Mouse (Mus musculus): ENCODE measurements around the gene Dis3l2. TPM values are rescaled to one million over a fixed set of nuclear protein-coding genes. Genes with fewer than 3 reads are reported as not detected.
A peak's percentile ranks its signal among the peaks of the same experiment; 100 is the strongest.

Gene Dis3l2
- total RNA-seq, 2 experiments from 2014 or later = 17.2 to 20.9 TPM

DNA sequence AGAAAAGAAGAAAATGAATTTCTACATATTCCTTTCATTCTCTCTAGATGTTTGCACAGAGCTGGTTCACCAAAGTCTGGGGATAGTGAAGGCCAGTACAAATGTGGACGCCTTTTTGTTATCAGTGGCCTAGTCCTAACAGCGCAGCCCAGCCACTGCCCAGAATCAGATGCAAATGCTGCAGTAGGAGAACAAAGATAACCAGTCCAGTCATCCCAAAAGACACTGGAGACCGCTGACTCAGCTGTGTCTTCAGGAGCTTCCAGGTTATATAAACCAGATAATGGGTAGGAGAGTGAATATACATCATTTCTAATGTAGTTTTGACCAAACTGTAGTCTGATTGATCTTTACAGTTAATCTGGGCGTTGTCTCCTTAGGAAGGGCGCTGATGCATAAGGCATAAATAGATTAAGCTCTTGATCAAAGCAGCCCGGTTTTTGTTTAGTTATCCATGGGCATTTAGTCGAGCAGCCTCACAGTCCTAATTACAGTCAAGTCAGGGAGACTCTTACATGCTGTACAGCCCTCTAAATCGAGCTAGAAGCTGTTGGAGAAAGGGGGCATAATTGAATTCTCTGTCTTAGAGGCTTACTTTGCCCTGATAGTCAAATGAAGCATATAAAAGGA, 212.9 kb downstream of the Dis3l2 start:
- DNase-seq = no peak

DNA sequence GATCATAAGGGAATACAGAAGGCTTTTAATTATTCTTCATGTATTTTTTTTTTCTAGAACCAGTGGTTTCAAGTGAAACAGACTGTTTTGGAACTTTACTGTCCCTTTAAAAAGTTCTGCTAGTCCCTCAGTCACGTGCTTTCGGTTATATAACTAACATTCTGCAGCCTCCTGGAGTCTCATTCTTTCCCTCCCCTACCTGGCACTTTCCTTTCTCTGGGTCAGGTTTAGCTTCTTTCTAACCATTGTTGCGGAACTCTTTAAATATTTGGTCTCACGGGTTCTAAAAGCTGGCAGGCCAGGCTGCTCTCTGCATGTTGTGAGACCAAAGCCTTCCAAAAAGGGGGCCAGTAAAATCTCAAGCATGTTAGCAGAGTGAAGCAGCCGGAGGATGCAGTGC, 222.2 kb downstream of the Dis3l2 start:
- DNase-seq = no peak

DNA sequence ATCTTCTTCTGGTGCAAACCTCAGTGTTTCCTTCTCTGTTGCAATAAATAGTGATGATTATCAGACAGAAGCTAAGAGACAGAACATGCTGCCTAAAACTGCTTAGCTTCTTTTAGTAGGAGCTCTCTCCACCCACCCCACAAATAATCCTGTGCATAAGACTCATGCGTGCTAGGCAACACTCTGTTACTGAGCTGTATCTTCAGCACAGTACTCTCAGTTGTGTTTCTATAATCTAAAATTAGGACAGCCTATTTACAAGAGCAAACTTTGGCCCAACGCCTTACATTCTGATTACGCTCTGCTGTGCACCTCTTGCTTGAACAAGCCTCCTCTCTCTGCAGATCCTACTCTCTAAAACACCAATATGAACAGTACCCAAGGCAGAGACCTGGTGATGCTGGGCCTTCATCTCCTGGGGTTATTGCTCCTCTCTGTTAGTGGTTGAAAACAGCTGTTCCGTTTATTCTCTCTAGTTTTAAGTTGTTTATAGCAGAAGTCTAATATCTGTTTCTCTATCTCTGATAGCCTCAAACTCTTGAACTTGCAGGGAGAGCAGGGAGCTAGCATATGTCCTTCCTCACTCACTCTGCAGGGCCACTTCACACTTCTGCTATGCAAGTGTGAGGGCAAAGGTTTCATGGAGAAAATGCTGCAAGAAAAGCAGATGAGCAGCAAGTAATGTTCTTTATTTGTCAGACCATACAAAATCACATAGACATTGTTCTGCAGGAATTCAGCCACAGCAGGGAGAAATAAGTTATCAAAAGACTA, 228.2 kb downstream of the Dis3l2 start:
- no peak for DNase-seq

DNA sequence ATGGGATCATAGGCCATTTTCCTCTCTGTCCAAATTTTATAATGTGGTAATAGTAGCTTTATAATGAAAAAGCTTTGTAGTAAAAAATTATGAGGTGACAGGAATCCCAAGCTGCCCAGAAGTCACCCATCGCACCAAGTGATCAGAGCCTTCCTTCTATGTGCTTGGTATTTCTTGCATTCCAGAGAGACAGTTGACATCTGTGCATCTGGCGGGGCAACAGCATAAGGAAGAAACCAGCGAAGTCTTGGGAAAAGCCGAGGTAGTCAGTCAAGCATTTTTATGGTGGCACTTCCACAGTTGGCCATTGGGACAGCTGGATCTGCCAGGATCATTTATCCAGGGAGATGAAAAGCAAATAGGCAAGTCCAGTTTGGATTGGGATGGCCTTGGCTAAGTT, 229.2 kb downstream of the Dis3l2 start:
- DNase-seq = no peak

DNA sequence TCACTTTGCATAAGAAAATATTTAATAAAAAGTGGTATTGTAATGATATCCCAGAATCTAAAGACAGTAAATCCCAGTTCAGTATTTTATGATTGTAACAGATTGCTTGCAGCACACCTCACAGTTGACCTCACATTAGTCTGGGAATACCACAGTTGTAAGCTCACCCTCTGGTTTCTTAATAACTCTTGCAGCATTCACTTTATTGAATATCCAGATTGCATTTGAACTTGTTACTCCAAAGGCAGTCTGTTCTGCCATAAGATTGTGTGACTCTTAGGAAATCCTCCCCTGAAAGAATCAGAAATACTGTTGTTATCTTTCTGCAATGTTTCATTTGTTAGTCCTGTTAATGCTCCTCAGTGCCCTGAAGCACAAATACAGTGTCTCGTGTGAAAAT, 230.0 kb downstream of the Dis3l2 start:
- no peak for DNase-seq

DNA sequence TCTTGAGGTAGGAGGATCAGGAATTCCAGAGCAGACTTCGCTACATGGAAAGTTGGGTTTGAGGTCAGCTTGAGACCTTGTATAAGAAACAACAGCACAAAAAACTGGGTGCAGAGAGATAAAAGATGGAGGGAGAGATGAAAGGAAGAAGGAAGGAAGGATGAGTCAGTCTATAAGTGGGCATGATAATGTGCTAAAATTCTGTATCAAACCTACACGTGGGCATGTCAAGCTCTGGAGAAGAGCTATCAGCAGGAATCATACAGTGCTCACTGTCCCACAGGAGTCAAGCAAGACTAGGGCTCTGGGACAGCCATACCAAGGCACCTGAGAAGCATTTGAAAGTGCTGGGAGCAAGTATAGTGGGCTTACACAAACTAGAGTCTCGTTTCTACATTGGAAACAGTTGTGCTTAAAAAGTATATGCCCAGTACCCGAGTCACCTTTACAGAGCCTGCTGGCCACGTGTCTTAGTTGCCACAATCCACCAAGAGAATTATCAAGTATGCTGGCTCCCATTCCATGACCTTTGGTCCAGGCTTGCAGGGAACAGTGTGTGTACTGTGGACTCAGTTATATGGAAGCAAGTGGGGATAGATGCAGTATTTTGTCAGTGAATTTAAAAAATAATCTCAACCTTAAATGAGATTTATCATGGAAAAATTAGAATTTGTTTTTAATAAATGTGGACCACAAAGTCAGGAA, 248.0 kb downstream of the Dis3l2 start:
- DNase-seq = no peak

DNA sequence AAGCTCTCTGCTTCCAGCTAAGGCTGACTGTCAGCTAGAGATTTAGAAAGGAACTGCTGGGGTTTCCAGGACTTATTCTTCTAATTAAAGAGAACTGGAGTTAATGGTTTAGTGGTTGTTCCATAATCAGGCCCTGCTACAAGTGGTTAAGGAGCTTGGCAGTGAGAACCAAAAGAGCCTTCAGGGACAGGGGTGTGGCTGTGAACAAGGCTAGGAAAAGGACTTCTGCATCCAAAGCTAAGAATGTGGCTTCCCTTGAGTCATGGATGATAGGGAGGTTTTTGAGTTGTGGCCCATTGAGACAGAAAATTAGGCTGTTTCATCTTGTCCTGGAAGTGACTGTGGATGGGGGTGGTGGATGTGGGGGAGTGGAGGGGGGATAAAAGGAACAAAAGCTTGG, 252.2 kb downstream of the Dis3l2 start:
- DNase-seq = no peak

DNA sequence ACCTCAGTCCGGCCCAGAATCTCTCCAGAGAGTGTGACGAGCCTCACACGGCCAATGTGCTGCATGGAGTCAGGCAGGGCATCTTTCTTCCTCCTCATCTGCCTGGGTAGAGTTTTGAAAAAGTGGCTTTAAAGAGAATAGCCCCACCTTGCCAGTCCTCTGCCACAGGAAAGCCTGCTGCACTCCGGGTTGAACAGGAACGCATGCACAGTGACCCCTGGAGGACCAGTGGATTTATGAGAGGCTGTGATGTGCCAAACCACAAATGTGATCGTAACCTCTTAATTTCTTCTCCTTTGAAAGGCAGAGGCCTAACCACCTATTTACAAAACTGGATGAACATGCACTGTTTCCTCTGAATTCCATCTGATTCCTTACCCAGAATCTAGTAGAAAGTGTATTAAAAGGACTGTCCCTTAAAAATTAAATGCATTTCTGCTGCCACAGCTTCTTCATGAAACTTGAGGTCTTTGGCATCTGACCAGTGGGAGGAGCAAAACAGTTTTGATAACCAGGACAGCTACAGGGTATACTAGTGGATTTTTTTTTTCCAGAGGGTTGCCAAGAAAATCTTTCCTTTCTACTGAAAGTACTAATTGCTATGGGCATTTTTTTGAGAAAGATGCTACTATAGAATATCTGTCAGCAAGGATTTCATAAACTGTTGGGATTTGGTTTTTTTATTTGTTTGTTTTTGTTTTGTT, 264.8 kb downstream of the Dis3l2 start:
- DNase-seq = peak; percentile 60

DNA sequence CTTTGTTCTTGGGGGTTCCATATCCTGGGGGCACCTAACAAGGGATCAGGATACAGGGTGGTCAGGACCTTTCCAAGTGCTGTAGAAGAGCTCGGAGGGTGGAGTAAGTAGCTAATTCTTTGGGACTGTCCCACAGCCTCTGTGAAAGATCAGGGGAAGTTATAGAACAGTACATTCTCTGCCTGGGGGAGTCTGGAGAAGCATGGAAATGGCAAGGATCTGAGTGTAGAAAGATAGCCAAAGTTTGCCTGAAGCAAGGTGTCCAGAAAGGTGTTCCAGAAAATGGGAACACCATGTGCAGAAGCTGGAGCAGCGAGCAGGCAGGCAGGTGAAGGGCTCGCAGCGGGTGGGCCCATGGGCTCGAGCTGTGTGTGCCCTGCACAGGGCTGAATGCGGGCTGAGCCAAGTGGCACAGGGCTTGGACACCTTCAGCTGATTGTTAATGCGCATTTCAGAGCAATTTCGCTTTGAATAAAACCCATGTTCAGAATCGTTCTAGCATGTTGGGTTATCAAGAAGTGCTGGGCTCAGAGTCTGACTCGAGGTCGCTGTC, 265.6 kb downstream of the Dis3l2 start:
- no peak for DNase-seq

DNA sequence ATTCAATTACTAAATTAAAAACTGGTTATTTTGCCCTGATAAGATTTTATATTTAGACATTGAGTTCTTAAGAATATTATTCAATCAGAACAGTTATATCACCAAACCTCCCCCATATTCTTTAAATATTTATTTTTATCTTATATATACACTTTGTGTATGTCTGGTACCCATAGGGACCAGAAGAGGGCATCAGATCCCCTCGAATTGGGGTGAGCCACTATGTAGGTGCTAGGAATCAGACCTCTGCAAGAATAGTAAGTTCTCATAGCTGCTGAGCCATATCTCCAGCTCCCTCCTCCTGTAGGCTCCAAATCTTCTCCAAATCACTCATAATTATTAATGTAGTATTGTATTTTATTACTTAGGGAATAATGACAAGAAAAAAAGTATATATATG, 269.1 kb downstream of the Dis3l2 start:
- DNase-seq = no peak

DNA sequence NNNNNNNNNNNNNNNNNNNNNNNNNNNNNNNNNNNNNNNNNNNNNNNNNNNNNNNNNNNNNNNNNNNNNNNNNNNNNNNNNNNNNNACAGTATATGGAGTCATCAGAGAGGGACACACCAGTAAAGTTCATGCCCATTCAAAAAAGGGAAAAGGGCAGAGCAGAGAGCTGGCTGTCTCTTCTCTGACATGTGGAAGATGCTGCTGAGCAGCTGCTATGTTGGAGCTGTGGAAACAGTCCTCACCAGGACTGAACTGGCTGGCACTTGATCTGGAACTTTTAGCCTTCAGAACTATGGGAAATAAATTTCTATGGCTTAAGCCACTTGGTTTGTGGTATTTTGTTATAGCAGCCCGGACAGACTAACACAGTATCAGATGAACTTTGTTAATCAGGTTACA, 273.4 kb downstream of the Dis3l2 start:
- DNase-seq = no peak

DNA sequence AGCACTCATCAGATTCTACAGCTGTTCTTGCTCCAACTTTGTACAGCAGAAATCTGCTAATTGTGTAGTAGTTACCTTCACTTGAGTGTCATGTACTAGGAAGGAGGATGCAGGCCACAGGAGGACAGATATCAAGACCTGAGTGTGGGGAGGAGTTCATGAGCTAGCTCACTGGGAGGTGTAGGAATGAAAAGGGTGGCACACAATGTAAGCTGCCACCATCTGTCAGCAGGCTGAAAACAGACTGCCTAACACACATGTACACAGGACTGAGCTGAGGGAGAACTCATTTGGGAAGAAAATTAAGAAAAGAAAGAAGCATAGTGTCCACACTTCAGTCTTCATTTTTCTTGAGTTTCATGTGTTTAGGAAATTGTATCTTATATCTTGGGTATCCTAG, 282.8 kb downstream of the Dis3l2 start:
- no peak for DNase-seq

DNA sequence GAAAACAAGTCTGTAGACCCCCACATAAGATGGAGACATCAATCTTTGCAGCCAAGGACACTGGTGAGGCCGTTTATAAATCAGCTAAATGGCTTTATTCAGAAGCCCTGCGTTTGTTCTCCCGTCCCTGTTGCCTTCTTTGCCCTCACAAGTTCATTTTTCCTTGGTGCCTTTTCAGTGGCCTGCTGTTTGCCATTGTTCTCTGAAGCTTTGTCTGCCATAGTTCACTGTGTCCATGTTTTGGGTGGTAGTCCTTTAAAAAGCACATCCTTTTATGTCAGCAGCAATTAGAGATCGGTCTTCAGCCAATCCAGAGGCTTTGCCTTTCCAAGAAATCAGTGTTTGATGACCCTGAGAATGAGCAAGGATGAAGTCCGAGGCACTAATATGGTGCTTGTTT, 289.2 kb downstream of the Dis3l2 start:
- no peak for DNase-seq

DNA sequence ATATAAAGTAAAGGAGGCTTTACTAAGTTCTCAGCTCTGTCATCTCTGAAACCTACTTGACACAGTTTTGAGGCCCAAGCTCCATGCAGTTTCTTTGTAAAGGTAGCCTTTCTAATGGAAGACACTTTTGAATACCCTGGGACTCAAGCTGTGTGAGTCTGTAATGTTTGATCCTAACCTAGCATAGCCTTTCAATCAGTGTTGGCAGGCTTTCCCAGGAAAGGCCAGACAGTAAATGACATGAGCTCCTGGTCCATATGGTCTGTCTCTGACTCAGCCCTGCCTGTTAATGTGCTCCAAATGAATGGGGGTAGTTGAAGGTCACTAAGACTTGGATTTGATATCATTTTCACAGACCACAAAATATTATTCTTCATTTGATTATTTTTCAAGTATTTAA, 290.4 kb downstream of the Dis3l2 start:
- DNase-seq = no peak

DNA sequence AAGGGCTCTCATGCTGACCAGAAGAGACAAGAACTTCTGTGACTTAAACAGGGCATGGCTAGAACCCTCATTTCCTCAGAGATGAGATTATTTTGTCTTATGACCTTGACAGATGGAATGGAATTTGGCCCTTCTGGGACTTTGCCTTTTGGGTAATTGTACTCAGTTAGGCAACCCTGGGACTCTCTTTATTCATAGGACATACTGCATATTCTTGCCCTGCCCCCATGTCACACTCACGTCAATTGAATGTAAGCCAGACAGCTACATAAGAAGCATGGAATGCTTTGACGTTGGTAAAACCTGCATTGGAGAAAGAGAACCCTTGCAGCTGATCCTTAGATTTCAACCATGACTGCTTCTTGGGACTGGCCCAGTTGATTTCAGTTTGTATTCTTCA, 294.4 kb downstream of the Dis3l2 start:
- peak; percentile 10 for DNase-seq

DNA sequence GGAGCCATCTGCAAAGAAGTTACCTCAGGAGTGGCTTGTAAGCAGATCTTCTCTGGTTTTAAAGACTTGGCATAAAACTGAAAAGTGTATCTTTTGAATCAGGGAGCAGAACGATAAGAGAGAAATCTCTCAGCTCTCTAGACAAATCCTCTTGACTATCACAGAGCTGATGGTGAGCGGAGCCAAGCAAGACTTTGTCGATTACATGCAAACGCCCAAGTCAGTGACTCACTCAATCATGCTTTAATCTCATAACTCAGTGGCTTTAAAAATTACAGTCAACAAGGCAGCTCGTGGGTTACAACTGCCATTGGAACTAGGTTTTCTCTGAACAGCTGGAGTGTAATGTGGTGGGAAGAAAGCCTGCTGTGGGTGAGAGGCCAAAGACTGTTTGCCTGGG, 297.8 kb downstream of the Dis3l2 start:
- no peak for DNase-seq

DNA sequence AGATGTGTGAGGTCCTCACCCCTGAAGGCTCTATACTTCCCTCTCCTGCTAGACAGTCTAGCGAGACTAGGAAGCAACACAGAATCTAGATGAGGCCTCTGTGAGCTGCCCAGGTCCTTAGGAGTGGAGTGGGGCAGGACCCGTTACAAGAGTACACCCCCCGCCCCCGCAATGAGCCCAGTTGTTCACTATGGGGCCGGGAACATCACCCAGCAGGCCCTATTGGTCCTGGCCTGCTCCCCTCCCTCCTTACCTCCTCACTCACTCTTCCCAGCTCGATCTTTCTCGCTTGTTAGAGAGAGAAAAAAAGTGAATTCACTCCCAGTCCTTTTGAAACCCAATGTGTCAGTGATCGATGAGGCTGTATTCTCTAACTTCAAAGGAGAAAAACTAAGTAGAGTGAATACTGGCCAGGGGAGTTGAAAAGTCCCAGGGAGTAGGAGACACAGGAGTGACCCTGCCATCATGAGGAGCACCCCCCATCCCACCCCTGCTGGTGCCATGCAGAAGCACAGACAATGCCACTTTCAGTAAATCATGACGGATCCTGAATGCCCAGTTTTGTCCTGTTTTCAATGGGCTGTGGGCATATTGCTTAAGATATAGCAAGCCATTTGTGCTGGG, 299.0 kb downstream of the Dis3l2 start:
- DNase-seq = no peak

DNA sequence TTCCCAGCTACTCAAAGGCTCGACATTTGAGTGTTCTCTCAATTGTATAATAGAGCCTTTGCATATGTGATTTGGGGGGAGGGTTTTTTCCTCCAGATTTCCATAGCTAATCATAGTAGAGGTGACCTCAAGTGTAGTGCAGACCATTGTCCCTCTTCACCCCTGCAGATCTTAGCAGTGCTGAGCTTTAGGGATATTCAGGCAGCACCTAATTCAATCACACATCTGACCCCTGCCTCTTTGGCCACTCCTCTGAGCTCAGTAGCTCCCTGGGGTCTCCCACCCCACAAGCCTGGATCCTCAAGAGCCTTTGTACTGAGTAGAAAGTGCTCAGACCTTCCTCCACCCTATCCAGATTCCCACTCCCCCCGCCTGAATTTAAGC, 299.6 kb downstream of the Dis3l2 start:
- no peak for DNase-seq

DNA sequence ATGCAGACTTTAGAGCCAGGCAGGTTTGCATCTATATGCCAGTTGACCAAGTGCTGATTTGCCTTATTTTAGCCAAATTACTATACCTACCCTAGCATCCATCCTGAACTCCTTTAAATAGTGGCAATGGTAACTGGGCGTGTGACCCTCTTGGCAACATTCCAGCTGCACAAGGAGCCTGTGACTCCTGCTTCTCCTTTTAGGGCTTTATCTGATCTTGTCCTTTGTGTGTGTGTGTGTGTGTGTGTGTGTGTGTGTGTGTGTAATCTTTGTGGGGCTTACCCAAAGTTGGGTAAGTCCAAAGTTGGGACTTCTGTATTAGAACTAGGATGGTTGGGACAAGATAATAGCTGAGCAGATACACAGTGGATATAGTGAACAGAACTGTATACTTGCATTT, 302.8 kb downstream of the Dis3l2 start:
- no peak for DNase-seq

DNA sequence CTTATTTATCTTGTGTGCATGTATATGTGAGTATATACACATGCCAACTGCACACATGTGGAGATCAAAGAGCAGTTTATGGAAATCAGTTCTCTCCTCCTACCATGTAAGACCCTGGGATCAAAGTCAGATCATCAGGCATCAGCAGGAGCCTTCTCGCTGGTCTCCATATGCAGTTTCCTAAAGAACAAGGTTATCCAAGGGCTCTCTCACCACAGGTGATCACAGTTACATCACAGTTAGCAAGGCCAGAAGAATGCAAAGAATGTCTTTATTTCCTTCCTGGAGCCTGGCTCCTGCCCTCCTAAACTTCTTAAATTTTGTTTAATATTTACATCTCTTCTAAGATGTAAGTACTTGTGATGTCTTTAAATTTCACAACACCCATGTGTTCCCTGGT, 304.6 kb downstream of the Dis3l2 start:
- DNase-seq = no peak

DNA sequence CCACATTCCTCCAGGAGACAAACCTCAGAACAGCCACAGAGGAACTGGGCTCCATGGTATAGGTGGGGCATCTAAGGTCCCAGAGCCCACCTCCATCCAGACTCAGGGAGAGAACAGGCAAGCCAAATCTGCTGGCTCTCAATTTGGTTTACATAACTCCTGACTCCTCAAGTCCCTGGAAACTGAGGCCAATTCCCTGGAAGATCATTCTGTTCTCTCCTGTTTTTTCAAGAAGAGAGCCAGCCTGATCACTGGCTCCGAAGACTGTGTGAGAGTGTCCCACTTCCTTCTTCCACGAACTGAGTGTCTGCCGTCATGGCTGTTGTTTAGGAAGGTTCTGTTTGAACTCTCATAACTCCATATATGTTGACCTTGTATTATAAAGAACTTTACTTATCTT, 305.5 kb downstream of the Dis3l2 start:
- no peak for DNase-seq

DNA sequence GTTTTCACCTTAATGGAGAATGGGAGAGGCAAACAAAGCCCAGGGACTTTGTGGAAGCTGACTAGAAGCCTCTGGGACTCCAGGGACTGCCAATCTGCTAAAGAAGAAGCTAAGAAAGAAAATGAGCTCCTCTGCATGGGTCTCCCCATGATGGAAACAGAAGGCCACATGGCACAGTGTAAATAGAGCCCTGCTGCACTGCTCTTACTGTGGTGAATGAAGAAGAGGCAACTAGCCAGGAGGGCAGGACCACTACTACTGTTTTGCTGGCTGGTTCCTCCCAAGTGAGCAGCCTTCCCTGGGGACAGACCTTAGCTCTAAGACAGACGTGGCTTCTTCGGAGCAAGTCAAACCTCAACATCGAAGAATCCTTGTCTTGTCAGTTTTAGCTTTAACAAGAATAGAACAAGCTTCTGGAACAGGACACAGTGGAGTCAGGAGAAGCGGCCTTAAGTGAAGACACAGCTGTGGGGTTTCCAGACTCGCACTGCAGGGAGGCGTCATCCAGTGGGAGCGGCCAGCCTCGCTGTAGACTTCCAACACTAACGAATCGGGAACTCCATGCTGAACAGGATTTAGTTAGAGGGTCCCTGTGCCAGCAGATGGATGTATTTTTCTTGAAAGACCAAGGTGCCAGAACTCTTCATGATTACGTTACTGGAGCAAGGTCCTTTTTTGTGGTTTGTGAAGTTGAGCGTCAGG, 307.2 kb downstream of the Dis3l2 start:
- no peak for DNase-seq
